In genomic region chr2:28907691-28908388, GRCm38 (mm10) we compare ENCODE assay signal across 9 mouse cellular contexts. TPM values are rescaled to one million over a fixed set of nuclear protein-coding genes. Genes with fewer than 3 reads are reported as not detected.
DNase-seq lines count a peak whose midpoint lies in the region; ATAC-seq lines count a peak whose summit lies in the region.
"Had no signal": no experiment of that assay in that cellular context is flagged by ENCODE, and none has a peak within 500 bp of the region (broad histone marks: within the 10 kb centered on the region; RNA-seq: fewer than 3 reads in every experiment).

No protein-coding gene starts in this region.

- H3K9ac ChIP-seq in kidney, embryonic 14.5 days (ENCODE audit: low read depth, low read length), result no peak overlapping the region
- H3K9ac ChIP-seq in embryonic facial prominence, embryonic 13.5 days, result no peak overlapping the region
- H3K9ac ChIP-seq in hindbrain, embryonic 15.5 days, result no peak overlapping the region
- H3K9ac ChIP-seq in midbrain, embryonic 14.5 days (replicated peaks; ENCODE audit: low read length), result peak overlapping the region; percentile 59

- ATAC-seq in kidney, embryonic 14.5 days (ENCODE audit: low FRiP score, low TSS enrichment), result no peak
- no peak for ATAC-seq in embryonic facial prominence, embryonic 13.5 days (ENCODE audit: insufficient number of reproducible peaks, insufficient read depth, low FRiP score, low TSS enrichment, low read depth)
- no peak for ATAC-seq in hindbrain, embryonic 15.5 days (ENCODE audit: low FRiP score, low read depth)
- peak; percentile 53; the same call in 1 of the 2 replicates for ATAC-seq in midbrain, embryonic 14.5 days (ENCODE audit: low FRiP score, low TSS enrichment)

- peaks cover 12% of the 10 kb centered on the region for H3K4me1 ChIP-seq in kidney, embryonic 14.5 days (ENCODE audit: control insufficient read depth, insufficient read depth, low read length)
- peaks cover 25% of the 10 kb centered on the region for H3K4me1 ChIP-seq in embryonic facial prominence, embryonic 13.5 days
- H3K4me1 ChIP-seq in hindbrain, embryonic 15.5 days (replicated peaks), result peaks cover 18% of the 10 kb centered on the region
- H3K4me1 ChIP-seq in midbrain, embryonic 14.5 days (ENCODE audit: control insufficient read depth, insufficient read depth, low read length), result peaks cover 45% of the 10 kb centered on the region

- H3K9me3 ChIP-seq in kidney, embryonic 14.5 days (ENCODE audit: control insufficient read depth, low read length), result no peaks in the 10 kb centered on the region
- no peaks in the 10 kb centered on the region for H3K9me3 ChIP-seq in embryonic facial prominence, embryonic 13.5 days
- H3K9me3 ChIP-seq in hindbrain, embryonic 15.5 days, result no peaks in the 10 kb centered on the region
- no peaks in the 10 kb centered on the region for H3K9me3 ChIP-seq in midbrain, embryonic 14.5 days (ENCODE audit: control insufficient read depth, low read length)

- DNase-seq in kidney, adult 18-20 months, result no peak
- peak; percentile 64 for DNase-seq in midbrain, embryonic 14.5 days
- DNase-seq in c-Kit-positive CD71-positive TER-119-positive erythroid progenitor cells, embryonic 14.5 days (ENCODE audit: low spot score), result no peak
- DNase-seq in cerebellum, adult 11 months, result no peak
- DNase-seq in left cerebral cortex, adult 11 months (ENCODE audit: low spot score), result no peak
- DNase-seq: cerebellum, adult 8-10 months had no signal

- WGBS in kidney, embryonic 14.5 days, result 3% methylated on average over 10 of the region's 10 CpGs
- 3% methylated on average over 10 of the region's 10 CpGs for WGBS in embryonic facial prominence, embryonic 13.5 days
- 6% methylated on average over 10 of the region's 10 CpGs for WGBS in hindbrain, embryonic 15.5 days
- under 1% methylated on average over 10 of the region's 10 CpGs for WGBS in midbrain, embryonic 14.5 days

- H3K4me3 ChIP-seq in kidney, embryonic 14.5 days (ENCODE audit: low read length), result peak overlapping the region; percentile 6
- H3K4me3 ChIP-seq in embryonic facial prominence, embryonic 13.5 days, result peak overlapping the region; percentile 21
- H3K4me3 ChIP-seq in hindbrain, embryonic 15.5 days, result 0 out of 2 replicates have a peak overlapping the region, but pooled peaks have one; percentile 16
- H3K4me3 ChIP-seq in midbrain, embryonic 14.5 days (replicated peaks; ENCODE audit: low read depth, low read length), result peak overlapping the region; percentile 43

- peaks cover 58% of the 10 kb centered on the region for H3K27me3 ChIP-seq in kidney, embryonic 14.5 days (ENCODE audit: control insufficient read depth, insufficient read depth, low read length)
- H3K27me3 ChIP-seq in embryonic facial prominence, embryonic 13.5 days, result peaks cover 74% of the 10 kb centered on the region
- H3K27me3 ChIP-seq in hindbrain, embryonic 15.5 days, result peaks cover 74% of the 10 kb centered on the region
- H3K27me3 ChIP-seq in midbrain, embryonic 14.5 days (ENCODE audit: control insufficient read depth, insufficient read depth, low read length), result peaks cover 75% of the 10 kb centered on the region

- H3K27ac ChIP-seq in kidney, embryonic 14.5 days (ENCODE audit: low read depth, low read length), result no peak overlapping the region
- H3K27ac ChIP-seq in embryonic facial prominence, embryonic 13.5 days, result no peak overlapping the region
- peak overlapping the region; percentile 54; the same call in 1 of the 2 replicates for H3K27ac ChIP-seq in hindbrain, embryonic 15.5 days (replicated peaks)
- peak overlapping the region; percentile 87 for H3K27ac ChIP-seq in midbrain, embryonic 14.5 days (replicated peaks; ENCODE audit: low read depth, low read length)

- peak overlapping the region; percentile 33; the same call in 1 of the 2 replicates for H3K4me2 ChIP-seq in kidney, embryonic 14.5 days (replicated peaks; ENCODE audit: low read depth, low read length)
- peak overlapping the region; percentile 42 for H3K4me2 ChIP-seq in embryonic facial prominence, embryonic 13.5 days
- H3K4me2 ChIP-seq in hindbrain, embryonic 15.5 days, result peak overlapping the region; percentile 48
- peak overlapping the region; percentile 54 for H3K4me2 ChIP-seq in midbrain, embryonic 14.5 days (ENCODE audit: low read length)

- peaks cover 6% of the 10 kb centered on the region for H3K36me3 ChIP-seq in kidney, embryonic 14.5 days (ENCODE audit: control insufficient read depth, insufficient read depth, low read length)
- peaks cover 21% of the 10 kb centered on the region for H3K36me3 ChIP-seq in embryonic facial prominence, embryonic 13.5 days
- H3K36me3 ChIP-seq in hindbrain, embryonic 15.5 days, result peaks cover 8% of the 10 kb centered on the region; the same call in 1 of the 2 replicates
- peaks cover 21% of the 10 kb centered on the region for H3K36me3 ChIP-seq in midbrain, embryonic 14.5 days (ENCODE audit: control insufficient read depth, insufficient read depth, low read length)

RNA-seq across cellular contexts. Expression of gene Barhl1, which starts 8.6 kb away (rescaled TPM):
- polyA plus RNA-seq in kidney, embryonic 14.5 days (2014; fragmentation: Nextera tagmentation; extraction: Ambion mirVana), result not detected in 2 replicates
- 0.14 TPM in 1 of 2 replicates, not detected in the other for polyA plus RNA-seq in embryonic facial prominence, embryonic 13.5 days (2015; fragmentation: Nextera tagmentation; extraction: Ambion mirVana)
- polyA plus RNA-seq in hindbrain, embryonic 15.5 days (2015; fragmentation: Nextera tagmentation; extraction: Ambion mirVana), result 43.3 and 60.4 TPM in 2 replicates
- 58.4 and 61.6 TPM in 2 replicates for polyA plus RNA-seq in midbrain, embryonic 14.5 days (2014; fragmentation: Nextera tagmentation; extraction: Ambion mirVana)

Comparison
In these comparisons a context has a peak if more than half of its experiments do, and no peak if none do; other contexts are left out.
1. H3K27ac ChIP-seq: peak in hindbrain, embryonic 15.5 days (single experiment) and midbrain, embryonic 14.5 days (single experiment); none in kidney, embryonic 14.5 days (single experiment) and embryonic facial prominence, embryonic 13.5 days (single experiment).
2. RNA of gene Barhl1, which starts 8.6 kb away (polyA plus RNA-seq): 58.4 to 61.6 TPM in midbrain, embryonic 14.5 days and 43.3 to 60.4 TPM in hindbrain, embryonic 15.5 days; not detected in kidney, embryonic 14.5 days and 0.14 TPM in embryonic facial prominence, embryonic 13.5 days; every median in the first group is over 10 times any median in the second.
3. Peak in every context shown above with its lines, with median percentiles within 50 percentile points of each other: H3K4me2 ChIP-seq and H3K4me3 ChIP-seq.